ENCODE assay signal across 9 mouse cellular contexts in the genomic region with DNA sequence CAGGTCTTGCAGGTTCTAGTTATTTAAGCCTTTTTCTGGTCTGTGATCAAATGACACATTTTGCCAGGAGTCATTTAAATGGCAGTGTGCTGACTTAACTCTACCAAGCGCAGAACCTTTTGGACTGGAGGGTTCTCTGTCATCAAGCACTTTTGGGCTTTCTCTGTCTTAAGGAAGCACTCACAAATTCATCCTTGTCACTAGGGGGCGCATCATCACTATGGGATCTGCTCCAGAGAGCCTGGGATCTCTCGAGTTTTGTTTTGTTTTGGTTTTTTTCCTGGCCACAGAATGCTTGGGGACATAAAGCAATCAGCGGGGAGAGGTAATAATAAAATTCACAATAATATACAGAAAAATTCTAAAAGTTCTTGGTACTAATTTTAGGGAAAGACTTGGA.
DNase-seq lines count a peak whose midpoint lies in the region; ATAC-seq and TF ChIP-seq lines count a peak whose summit lies in the region.
"Had no signal": no experiment of that assay in that cellular context is flagged by ENCODE, and none has a peak within 500 bp of the region (broad histone marks: within the 10 kb centered on the region; RNA-seq: fewer than 3 reads in every experiment).

No protein-coding gene starts in this region.

- H3K4me1 ChIP-seq in heart, embryonic 13.5 days: no peaks in the 10 kb centered on the region
- H3K4me1 ChIP-seq in E14TG2a.4 (replicated peaks; ENCODE audit: low read depth, low read length): no peaks in the 10 kb centered on the region
- H3K4me1 ChIP-seq in forebrain, embryonic 14.5 days (ENCODE audit: control insufficient read depth, insufficient read depth, low read length): no peaks in the 10 kb centered on the region

- no peak overlapping the region for H3K9ac ChIP-seq in heart, embryonic 13.5 days
- no peak overlapping the region for H3K9ac ChIP-seq in forebrain, embryonic 14.5 days (ENCODE audit: low read length)
- H3K9ac ChIP-seq: limb, embryonic 12.5 days had no signal

- no peak overlapping the region for H3K27ac ChIP-seq in heart, embryonic 13.5 days (replicated peaks)
- H3K27ac ChIP-seq in forebrain, embryonic 14.5 days (ENCODE audit: low read depth, low read length): no peak overlapping the region
- H3K27ac ChIP-seq: limb, embryonic 12.5 days had no signal

- TF ChIP-seq CTCF in E14TG2a.4 (conservative IDR thresholded peaks at IDR 0.05; ENCODE audit: low read length): peak; percentile 67

- 0 out of 2 replicates have a peak overlapping the region, but pooled peaks have one; percentile 9 for H3K4me2 ChIP-seq in heart, embryonic 13.5 days
- no peak overlapping the region for H3K4me2 ChIP-seq in forebrain, embryonic 14.5 days (ENCODE audit: low read length)
- H3K4me2 ChIP-seq: limb, embryonic 12.5 days had no signal

- H3K36me3 ChIP-seq in heart, embryonic 13.5 days: no peaks in the 10 kb centered on the region
- H3K36me3 ChIP-seq in E14TG2a.4 (ENCODE audit: insufficient read depth, low read length): no peaks in the 10 kb centered on the region
- no peaks in the 10 kb centered on the region for H3K36me3 ChIP-seq in forebrain, embryonic 14.5 days (ENCODE audit: control insufficient read depth, insufficient read depth, low read length)
- H3K36me3 ChIP-seq: limb, embryonic 12.5 days had no signal

- H3K4me3 ChIP-seq in heart, embryonic 13.5 days: no peak overlapping the region
- H3K4me3 ChIP-seq in E14TG2a.4 (replicated peaks; ENCODE audit: low read length): no peak overlapping the region
- H3K4me3 ChIP-seq in forebrain, embryonic 14.5 days (ENCODE audit: low read depth, low read length): no peak overlapping the region
- H3K4me3 ChIP-seq: limb, embryonic 12.5 days had no signal

- WGBS in heart, embryonic 13.5 days: 16% methylated on average over 4 of the region's 4 CpGs
- WGBS in forebrain, embryonic 14.5 days: 22% methylated on average over 4 of the region's 4 CpGs

- no peak for DNase-seq in heart, adult 11 months
- DNase-seq in c-Kit-positive CD71-positive TER-119-positive erythroid progenitor cells, embryonic 14.5 days (ENCODE audit: low spot score): peak; percentile 10
- peak; percentile 89 for DNase-seq in forebrain, embryonic 14.5 days (ENCODE audit: low spot score)
- DNase-seq in layer of hippocampus, adult 11-12 months (ENCODE audit: low spot score): peak; percentile 74
- DNase-seq in mesoderm, embryonic 11.5 days (ENCODE audit: low read depth, low spot score): peak; percentile 69
- peak; percentile 40 for DNase-seq in thymus, postnatal 4 days

- H3K27me3 ChIP-seq in heart, embryonic 13.5 days (replicated peaks): no peaks in the 10 kb centered on the region
- no peaks in the 10 kb centered on the region for H3K27me3 ChIP-seq in E14TG2a.4 (ENCODE audit: insufficient read depth, low read length)
- H3K27me3 ChIP-seq in forebrain, embryonic 14.5 days (replicated peaks; ENCODE audit: control insufficient read depth, insufficient read depth, low read length): no peaks in the 10 kb centered on the region
- H3K27me3 ChIP-seq: limb, embryonic 12.5 days had no signal

- no peaks in the 10 kb centered on the region for H3K9me3 ChIP-seq in heart, embryonic 13.5 days
- no peaks in the 10 kb centered on the region for H3K9me3 ChIP-seq in E14TG2a.4 (ENCODE audit: low read length)
- H3K9me3 ChIP-seq in forebrain, embryonic 14.5 days (replicated peaks; ENCODE audit: control insufficient read depth, low read length): no peaks in the 10 kb centered on the region
- H3K9me3 ChIP-seq: limb, embryonic 12.5 days had no signal

- ATAC-seq in heart, embryonic 13.5 days (ENCODE audit: extremely low read depth, insufficient number of reproducible peaks, low FRiP score, low TSS enrichment): no peak
- ATAC-seq in forebrain, embryonic 14.5 days: peak; percentile 74
